Mouse (Mus musculus) embryonic facial prominence, embryonic 14.5 days (tissue): ENCODE measurements around the gene Sctr. TPM values are rescaled to one million over a fixed set of nuclear protein-coding genes. Genes with fewer than 3 reads are reported as not detected.

Source experiments
- ATAC-seq: fragments of 200-750 bp; cut with Nextera tagmentation; 2 replicates; pipeline ENCODE4 v1.8.0; 2017; ENCODE audit warnings: low read depth, moderate number of reproducible peaks, moderate TSS enrichment
- DNase-seq: peaks from one replicate; pipeline ENCODE4 v3.0.0-alpha.2; 2015; ENCODE audit warnings: low spot score
- H3K27ac ChIP-seq: fragments of 300-500 bp; sonication (generic); replicated peaks from 2 replicates; pipeline ENCODE4 v1.5.1; 2014; ENCODE audit warnings: low read depth, mild to moderate bottlenecking, low read length, moderate library complexity
- H3K27me3 ChIP-seq: fragments of 300-500 bp; sonication (generic); replicated peaks from 2 replicates; pipeline ENCODE4 v1.6.1; 2014; ENCODE audit warnings: low read length; ENCODE audit not compliant: control insufficient read depth, insufficient read depth
- H3K36me3 ChIP-seq: fragments of 300-500 bp; sonication (generic); 2 replicates; pipeline ENCODE4 v1.6.1; 2014; ENCODE audit warnings: low read length, mixed read lengths; ENCODE audit not compliant: control insufficient read depth, insufficient read depth
- H3K4me1 ChIP-seq: fragments of 300-500 bp; sonication (generic); 2 replicates; pipeline ENCODE4 v1.6.1; 2014; ENCODE audit warnings: antibody characterized with exemption, low read length; ENCODE audit not compliant: control insufficient read depth, insufficient read depth
- H3K4me2 ChIP-seq: fragments of 300-500 bp; sonication (generic); 2 replicates; pipeline ENCODE4 v1.6.1; 2014; ENCODE audit warnings: low read depth, mild to moderate bottlenecking, low read length, moderate library complexity, mixed read lengths
- H3K4me3 ChIP-seq: fragments of 300-500 bp; sonication (generic); 2 replicates; pipeline ENCODE4 v1.5.1; 2014; ENCODE audit warnings: low read depth, mild to moderate bottlenecking, low read length
- H3K9ac ChIP-seq: fragments of 300-500 bp; sonication (generic); 2 replicates; pipeline ENCODE4 v1.6.1; 2014; ENCODE audit warnings: low read depth, mild to moderate bottlenecking, low read length, moderate library complexity, mixed read lengths
- H3K9me3 ChIP-seq: fragments of 300-500 bp; sonication (generic); 2 replicates; pipeline ENCODE4 v1.6.1; 2016; ENCODE audit warnings: low read length; ENCODE audit not compliant: control insufficient read depth
- WGBS: fragments of 180-500 bp; shearing (Covaris S2); extraction: QIAGEN DNeasy Blood & Tissue Kit; methylation state at CpG from one replicate; pipeline ENCODE4 v1.1.7; 2014; 5-methylcytosine and 5-hydroxymethylcytosine counted together
- polyA plus RNA-seq: library from polyadenylated mRNA; unstranded; fragments of >200 nt; fragmentation: Nextera tagmentation; extraction: Ambion mirVana; gene quantifications from 2 replicates; pipeline ENCODE4 v1.2.1, GENCODE M21; 2014

Gene Sctr
- polyA plus RNA-seq, 1 experiment from 2014 or later = 0.39 TPM

GRCm38 (mm10) chr1:120020322-120020897 is 13.7 kb downstream of the Sctr start:
- Histone ChIP-seq H3K9ac (no peak overlapping the region), H3K4me2 (no peak overlapping the region), H3K27me3 (no peaks in the 10 kb centered on the region), H3K4me3 (no peak overlapping the region), H3K27ac (no peak overlapping the region), H3K36me3 (no peaks in the 10 kb centered on the region), H3K4me1 (no peaks in the 10 kb centered on the region), H3K9me3 (no peaks in the 10 kb centered on the region)
- no peak for ATAC-seq
- DNase-seq = no peak
- WGBS = 64% methylated on average over 7 of the region's 7 CpGs

DNA sequence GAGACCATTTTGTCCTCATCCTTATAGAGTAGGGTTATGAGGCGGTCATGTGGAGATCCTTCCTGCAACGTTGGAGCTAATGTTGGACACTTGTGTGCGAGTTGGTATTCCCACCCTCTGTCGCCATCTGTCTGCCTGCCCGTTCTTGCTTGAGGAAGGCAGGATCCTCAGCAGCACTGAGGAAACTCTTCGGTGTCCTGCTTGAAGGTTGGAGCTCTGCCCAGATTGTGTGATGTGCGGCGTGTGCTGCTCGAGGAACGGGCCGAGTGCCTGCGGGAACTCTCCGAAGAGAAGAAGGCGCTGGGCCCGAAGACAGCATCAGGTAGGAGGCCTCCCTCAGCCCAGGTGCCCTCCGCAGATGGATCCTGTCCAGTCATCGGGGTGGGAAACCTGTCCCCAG is 15.3 kb downstream of the Sctr start:
- no peak overlapping the region for H3K27ac ChIP-seq
- no peaks in the 10 kb centered on the region for H3K9me3 ChIP-seq
- 88% methylated on average over 17 of the region's 17 CpGs for WGBS
- no peaks in the 10 kb centered on the region for H3K4me1 ChIP-seq
- no peak overlapping the region for H3K4me3 ChIP-seq
- H3K4me2 ChIP-seq = no peak overlapping the region
- no peak for DNase-seq
- no peaks in the 10 kb centered on the region for H3K27me3 ChIP-seq
- H3K36me3 ChIP-seq = no peaks in the 10 kb centered on the region
- no peak for ATAC-seq
- no peak overlapping the region for H3K9ac ChIP-seq

DNA sequence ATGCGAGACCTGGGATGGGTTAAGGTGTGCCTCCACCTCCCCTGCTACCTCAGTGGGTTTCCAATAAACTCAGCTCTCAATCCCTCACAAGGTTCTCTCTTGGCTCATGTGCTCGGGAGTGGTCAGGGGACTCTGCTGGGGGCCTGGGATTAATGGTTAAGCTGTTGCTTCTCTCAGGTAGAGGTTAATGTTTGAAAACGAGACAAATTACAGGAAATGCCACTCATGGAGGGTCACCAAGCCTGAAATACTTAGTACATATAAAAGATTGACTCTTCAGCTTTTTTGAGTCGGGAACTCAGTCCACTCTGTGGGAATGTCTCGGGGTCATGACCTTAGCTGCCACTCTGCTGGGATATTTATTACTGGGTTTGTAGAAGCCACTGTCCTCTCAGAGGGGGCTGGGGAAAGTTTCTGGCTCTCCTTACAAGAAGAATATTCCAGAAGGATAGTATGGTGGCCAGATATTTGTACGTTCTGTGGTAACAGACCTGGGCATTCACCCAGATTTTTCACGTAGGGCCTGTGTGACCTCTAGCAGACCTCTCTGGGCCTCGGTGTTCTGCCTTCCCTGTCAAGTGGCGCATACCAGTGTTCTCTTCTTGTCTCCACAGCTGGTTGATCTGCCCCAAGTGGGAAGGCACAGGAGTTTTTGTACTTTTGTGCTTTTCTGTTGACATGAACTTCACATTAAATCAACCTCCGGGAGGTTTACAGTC is 17.8 kb downstream of the Sctr start:
- DNase-seq = no peak
- Histone ChIP-seq H3K27me3 (no peaks in the 10 kb centered on the region), H3K4me1 (no peaks in the 10 kb centered on the region), H3K9me3 (no peaks in the 10 kb centered on the region), H3K36me3 (no peaks in the 10 kb centered on the region), H3K4me2 (no peak overlapping the region), H3K4me3 (no peak overlapping the region), H3K9ac (no peak overlapping the region), H3K27ac (no peak overlapping the region)
- WGBS = 55% methylated on average over 10 of the region's 10 CpGs
- ATAC-seq = no peak

DNA sequence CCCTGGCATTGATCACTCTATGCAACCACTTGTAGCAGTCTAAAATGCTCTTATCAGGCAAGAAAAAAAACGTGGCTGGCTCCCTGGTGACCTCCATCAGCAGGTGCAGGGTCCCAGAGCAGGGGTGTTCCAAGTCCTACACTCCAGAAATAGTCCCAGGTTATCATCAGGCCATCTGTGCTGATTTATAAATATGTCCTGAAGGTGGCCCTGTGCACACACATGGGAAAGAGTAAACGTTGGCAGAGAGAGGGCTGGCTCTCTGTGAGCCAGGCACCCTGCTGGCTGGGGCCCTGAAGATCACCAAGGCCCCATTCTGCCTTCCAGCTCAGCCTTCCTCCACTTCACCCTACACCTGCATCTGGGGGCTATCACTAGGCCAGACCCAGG is 18.4 kb downstream of the Sctr start:
- H3K36me3 ChIP-seq = no peaks in the 10 kb centered on the region
- no peaks in the 10 kb centered on the region for H3K9me3 ChIP-seq
- H3K4me3 ChIP-seq = no peak overlapping the region
- no peak overlapping the region for H3K9ac ChIP-seq
- 33% methylated on average over 2 of the region's 2 CpGs for WGBS
- no peaks in the 10 kb centered on the region for H3K4me1 ChIP-seq
- ATAC-seq (no peak), DNase-seq (no peak)
- no peak overlapping the region for H3K27ac ChIP-seq
- no peak overlapping the region for H3K4me2 ChIP-seq
- no peaks in the 10 kb centered on the region for H3K27me3 ChIP-seq

- no peak overlapping the region for H3K9ac ChIP-seq
- no peak; the same call in 1 of the 2 replicates for ATAC-seq
- 62% methylated on average over 4 of the region's 4 CpGs for WGBS
Observed at GRCm38 (mm10) chr1:120027693-120028092, 21.0 kb downstream of the Sctr start.

GRCm38 (mm10) chr1:120030474-120030873 is 23.8 kb downstream of the Sctr start:
- no peaks in the 10 kb centered on the region for H3K36me3 ChIP-seq
- 92% methylated on average over 3 of the region's 3 CpGs for WGBS
- H3K4me1 ChIP-seq = no peaks in the 10 kb centered on the region
- no peaks in the 10 kb centered on the region for H3K9me3 ChIP-seq
- DNase-seq (no peak), ATAC-seq (no peak)
- no peak overlapping the region for H3K4me3 ChIP-seq
- H3K4me2 ChIP-seq = no peak overlapping the region
- no peak overlapping the region for H3K9ac ChIP-seq
- H3K27me3 ChIP-seq = no peaks in the 10 kb centered on the region
- no peak overlapping the region for H3K27ac ChIP-seq

More at GRCm38 (mm10) chr1:120027693-120028092, 21.0 kb downstream of the Sctr start:
- DNase-seq = no peak
- no peaks in the 10 kb centered on the region for H3K4me1 ChIP-seq
- no peak overlapping the region for H3K27ac ChIP-seq
- no peaks in the 10 kb centered on the region for H3K9me3 ChIP-seq
- no peaks in the 10 kb centered on the region for H3K36me3 ChIP-seq
- no peak overlapping the region for H3K4me3 ChIP-seq
- no peaks in the 10 kb centered on the region for H3K27me3 ChIP-seq
- H3K4me2 ChIP-seq = no peak overlapping the region

DNA sequence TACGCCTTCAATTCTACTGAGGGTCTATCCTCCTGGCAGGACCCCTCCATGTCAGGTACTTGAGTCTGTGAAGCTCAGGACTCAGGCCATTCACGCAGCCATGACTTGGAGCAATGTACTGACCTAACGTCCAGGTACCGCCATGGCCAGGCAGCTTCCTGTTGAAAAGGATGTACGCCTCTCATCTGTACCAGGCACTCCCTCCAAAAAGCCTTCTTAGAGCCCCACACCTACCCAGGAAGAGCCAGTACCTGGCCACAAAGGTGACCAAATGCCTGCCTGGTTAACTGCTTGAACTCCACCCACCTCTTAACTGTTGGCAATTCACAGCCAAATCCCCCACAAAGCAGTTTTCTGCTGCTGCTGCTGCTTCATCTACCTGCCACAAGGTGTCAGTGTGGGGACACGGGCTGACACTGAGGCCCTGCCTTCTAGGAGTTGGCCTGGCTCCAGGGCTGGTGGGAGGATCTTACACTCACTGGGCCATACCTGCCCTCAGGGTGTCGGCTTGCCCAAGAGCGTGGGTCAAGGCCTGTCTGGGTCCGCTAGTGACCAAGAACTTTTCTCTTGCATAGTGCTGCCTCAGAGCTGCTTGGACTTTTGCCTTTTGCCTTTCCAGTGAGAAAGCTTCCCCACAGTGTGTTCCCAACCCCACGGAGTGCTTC is 26.2 kb downstream of the Sctr start:
- Histone ChIP-seq H3K9me3 (no peaks in the 10 kb centered on the region), H3K27me3 (no peaks in the 10 kb centered on the region), H3K9ac (no peak overlapping the region), H3K4me1 (no peaks in the 10 kb centered on the region), H3K27ac (no peak overlapping the region), H3K36me3 (no peaks in the 10 kb centered on the region), H3K4me3 (no peak overlapping the region), H3K4me2 (no peak overlapping the region)
- DNase-seq (peak; percentile 91), ATAC-seq (peak; percentile 67; the same call in 1 of the 2 replicates)
- 41% methylated on average over 10 of the region's 10 CpGs for WGBS

GRCm38 (mm10) chr1:120033469-120033854 is 26.8 kb downstream of the Sctr start:
- Histone ChIP-seq H3K27ac (no peak overlapping the region), H3K27me3 (no peaks in the 10 kb centered on the region), H3K9ac (no peak overlapping the region), H3K9me3 (no peaks in the 10 kb centered on the region), H3K36me3 (no peaks in the 10 kb centered on the region), H3K4me3 (no peak overlapping the region), H3K4me1 (no peaks in the 10 kb centered on the region), H3K4me2 (no peak overlapping the region)
- ATAC-seq = no peak
- DNase-seq = no peak
- 77% methylated on average over 2 of the region's 2 CpGs for WGBS
